Mouse (Mus musculus) cerebellum, postnatal 36 days (tissue): ENCODE measurements around the gene Morc2a.
"Not testable (repeated sequence)": the region's sequence is repeated elsewhere in the genome, so short reads cannot be mapped to it uniquely, and the experiment has no call there.

Source experiments
- DNase-seq, 2 experiments: peaks; one replicate each; pipeline ENCODE4 v3.0.0; 2021 to 2022; ENCODE audit warnings: mixed read lengths in 2 of 2

The Morc2a gene

GRCm38 (mm10) chr11:3648964-3649841 is at the start of gene Morc2a:
TSS of gene Morc2a (plus strand) at chr11:3649191.
- peak; percentile 95 for DNase-seq

- not testable (repeated sequence) for DNase-seq
These were observed 47.0 kb upstream of the Morc2a start for GRCm38 (mm10) chr11:3601966-3602365.

- DNase-seq, result not testable (repeated sequence)
These were observed 46.3 kb upstream of the Morc2a start for GRCm38 (mm10) chr11:3602687-3603086.

GRCm38 (mm10) chr11:3606456-3606855 is 42.5 kb upstream of the Morc2a start:
- no peak for DNase-seq

- DNase-seq, result no peak
These were observed 33.4 kb upstream of the Morc2a start for GRCm38 (mm10) chr11:3615576-3615975.

GRCm38 (mm10) chr11:3622826-3623225 is 26.2 kb upstream of the Morc2a start:
- no peak for DNase-seq

- no peak for DNase-seq
These were observed 24.5 kb upstream of the Morc2a start for GRCm38 (mm10) chr11:3624391-3625027.

- peak; percentile 6 to 7 for DNase-seq
These were observed 19.9 kb upstream of the Morc2a start for GRCm38 (mm10) chr11:3628999-3629491.

- peak in 1 of 2 experiments; percentile 7 for DNase-seq
These were observed 15.7 kb upstream of the Morc2a start for GRCm38 (mm10) chr11:3633269-3633668.

- no peak for DNase-seq
These were observed 1.3 kb upstream of the Morc2a start for GRCm38 (mm10) chr11:3647688-3648087.

- no peak for DNase-seq
These were observed 557 bp upstream of the Morc2a start for GRCm38 (mm10) chr11:3648305-3648963.

- no peak for DNase-seq
These were observed 1.1 kb downstream of the Morc2a start for GRCm38 (mm10) chr11:3650141-3650540.

- no peak for DNase-seq
These were observed 13.0 kb downstream of the Morc2a start for GRCm38 (mm10) chr11:3661964-3662363.

GRCm38 (mm10) chr11:3667506-3667905 is 18.5 kb downstream of the Morc2a start:
- no peak for DNase-seq

GRCm38 (mm10) chr11:3668768-3669167 is 19.8 kb downstream of the Morc2a start:
- DNase-seq, result no peak

- DNase-seq, result no peak
These were observed 20.9 kb downstream of the Morc2a start for GRCm38 (mm10) chr11:3669849-3670248.

GRCm38 (mm10) chr11:3671000-3671628 is 22.1 kb downstream of the Morc2a start:
- no peak for DNase-seq

- no peak for DNase-seq
These were observed 25.6 kb downstream of the Morc2a start for GRCm38 (mm10) chr11:3674545-3674944.

- no peak for DNase-seq
These were observed 27.4 kb downstream of the Morc2a start for GRCm38 (mm10) chr11:3676423-3676822.

GRCm38 (mm10) chr11:3677204-3677603 is 28.2 kb downstream of the Morc2a start:
- DNase-seq, result no peak

- no peak for DNase-seq
These were observed 30.8 kb downstream of the Morc2a start for GRCm38 (mm10) chr11:3679771-3680170.

- no peak for DNase-seq
These were observed 34.7 kb downstream of the Morc2a start for GRCm38 (mm10) chr11:3683696-3684095.

GRCm38 (mm10) chr11:3684232-3684631 is 35.2 kb downstream of the Morc2a start:
- no peak for DNase-seq
